Mouse (Mus musculus) effector memory CD4-positive, alpha-beta T cell, adult 5 months (primary cell): ENCODE results near the gene Plcxd3. TPM values are rescaled to one million over a fixed set of nuclear protein-coding genes. Genes with fewer than 3 reads are reported as not detected.

ENCODE experiments used
- polyA plus RNA-seq: library from polyadenylated mRNA; unstranded; fragments of 100-300 nt; shearing (Covaris generic); gene quantifications from one replicate; pipeline ENCODE4 v1.2.1, GENCODE M21; 2017

Gene Plcxd3
- polyA plus RNA-seq = not detected

GRCm38 (mm10) chr15:4375423-4376220, at the start of gene Plcxd3:
Gene Plcxd3, plus strand, starts transcription at chr15:4375491.

